Mouse (Mus musculus): Measurements from ENCODE around the gene Dlgap3.
A peak's percentile ranks its signal among the peaks of the same experiment; 100 is the strongest.

Gene Dlgap3

DNA sequence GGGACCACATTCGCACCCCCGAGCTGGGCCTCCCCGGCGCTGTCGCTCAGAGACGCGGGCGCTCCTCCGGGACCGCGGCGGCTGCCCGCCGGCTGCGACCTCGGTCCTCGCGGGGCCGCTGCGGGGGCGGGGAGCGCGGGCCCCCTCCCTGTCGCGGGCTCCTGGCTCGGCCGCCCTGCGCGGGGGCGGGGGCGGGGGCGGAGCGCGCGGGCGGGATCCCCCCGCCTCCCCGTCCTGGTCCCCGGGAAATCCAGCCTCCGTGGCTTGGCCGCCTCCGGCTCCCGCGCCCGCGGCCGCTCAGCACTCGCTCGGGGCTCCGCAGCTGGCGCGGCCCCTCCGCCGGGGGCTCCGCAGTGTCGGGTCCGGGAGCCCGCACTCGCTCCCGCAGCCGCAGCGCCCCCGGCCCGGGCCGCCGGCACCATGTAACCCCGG is at the start of gene Dlgap3:
Dlgap3 (plus strand) TSS at position 291 of the 432 bp plus-strand sequence.
- no peak for DNase-seq (ENCODE audit: low read depth, low spot score)

DNA sequence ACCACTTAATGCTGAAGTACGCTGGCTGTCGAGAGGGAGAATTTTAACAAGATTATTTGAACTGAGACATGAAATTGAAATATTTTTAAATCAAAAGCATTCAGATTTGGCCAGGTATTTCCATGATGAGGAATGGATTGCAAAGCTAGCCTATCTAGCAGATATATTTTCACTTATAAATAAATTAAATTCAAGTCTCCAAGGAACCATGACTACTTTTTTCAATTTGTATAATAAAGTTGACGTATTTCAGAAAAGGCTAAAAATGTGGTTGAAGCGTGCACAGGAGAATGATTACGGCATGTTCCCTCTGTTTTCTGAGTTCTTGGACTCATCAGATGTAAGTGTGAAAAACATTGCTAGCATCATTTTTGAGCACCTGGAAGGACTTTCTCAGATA is 45.6 kb upstream of the Dlgap3 start, which contains the start of gene Tmem35b:
Tmem35b (plus strand) TSS at position 301 of the 400 bp plus-strand sequence.
- no peak for DNase-seq (ENCODE audit: low read depth, low spot score)

DNA sequence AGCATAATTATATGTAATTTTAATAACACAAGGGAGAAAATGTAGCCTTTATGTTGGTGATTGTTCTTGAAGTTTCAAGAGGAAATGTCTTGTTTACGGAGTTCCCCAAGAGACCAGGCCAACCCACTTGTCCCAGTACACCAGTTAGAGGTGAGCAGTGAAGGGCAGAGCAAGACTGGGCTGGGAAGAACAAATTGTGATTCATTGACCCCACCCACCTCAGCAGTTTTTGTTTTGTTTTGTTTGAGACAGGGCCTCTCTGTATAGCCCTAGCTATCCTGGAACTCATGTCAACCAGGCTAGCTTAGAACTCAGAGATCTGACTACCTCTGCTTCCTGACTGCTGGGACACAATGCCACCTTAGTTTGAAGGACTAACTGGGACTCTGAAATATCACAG is 44.7 kb upstream of the Dlgap3 start:
- DNase-seq (ENCODE audit: low read depth, low spot score): no peak

DNA sequence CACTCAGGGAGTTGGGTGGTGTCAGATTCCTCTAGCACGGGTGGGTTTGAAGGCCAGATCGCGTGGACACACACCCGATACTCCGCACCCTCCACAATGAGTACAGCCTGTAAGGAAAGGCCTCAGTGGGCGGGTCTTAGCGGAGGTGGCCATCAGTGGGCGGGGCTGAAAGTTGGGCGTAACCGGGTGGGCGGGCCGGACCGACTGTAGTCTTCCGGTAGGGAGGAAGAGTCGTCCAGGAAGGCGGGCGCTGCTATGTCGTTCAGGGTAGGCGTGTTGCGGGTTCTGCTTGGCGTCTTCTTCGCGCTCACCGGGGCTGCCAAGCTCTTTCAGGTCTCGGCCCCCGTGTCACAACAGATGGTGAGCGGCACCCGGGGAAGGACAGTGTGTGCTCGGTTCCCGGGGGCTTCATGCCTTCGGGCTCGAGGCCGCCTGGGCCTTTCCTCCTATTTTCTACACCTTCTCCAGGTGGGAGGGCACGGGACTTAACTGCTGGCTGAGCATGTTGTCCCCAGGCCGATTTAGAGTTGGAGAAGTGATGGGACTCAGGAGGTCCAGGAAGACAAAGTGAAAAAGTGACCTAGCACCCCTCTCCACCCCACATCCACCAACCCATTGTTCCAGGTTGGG is 43.1 kb upstream of the Dlgap3 start:
- peak; percentile 78 for DNase-seq (ENCODE audit: low read depth, low spot score)

DNA sequence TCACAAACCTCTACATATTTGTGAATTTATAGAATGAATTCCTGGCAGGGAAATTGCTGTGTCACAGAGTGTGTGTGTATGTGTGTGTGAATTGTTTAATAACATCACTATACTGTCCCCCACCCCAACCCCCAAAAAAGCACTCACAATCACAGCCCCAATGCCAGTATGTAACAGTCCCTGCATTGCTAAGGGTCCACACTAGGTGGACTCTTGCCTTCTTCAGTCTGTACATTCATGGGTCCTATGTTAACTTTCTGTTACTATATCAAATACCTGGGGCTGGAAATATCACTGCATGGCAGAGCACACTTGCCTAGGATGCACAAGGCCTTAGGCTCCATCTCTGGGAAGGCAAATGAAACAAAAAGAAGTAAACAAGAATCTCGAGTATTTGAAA is 34.3 kb upstream of the Dlgap3 start:
- no peak for DNase-seq (ENCODE audit: low read depth, low spot score)

DNA sequence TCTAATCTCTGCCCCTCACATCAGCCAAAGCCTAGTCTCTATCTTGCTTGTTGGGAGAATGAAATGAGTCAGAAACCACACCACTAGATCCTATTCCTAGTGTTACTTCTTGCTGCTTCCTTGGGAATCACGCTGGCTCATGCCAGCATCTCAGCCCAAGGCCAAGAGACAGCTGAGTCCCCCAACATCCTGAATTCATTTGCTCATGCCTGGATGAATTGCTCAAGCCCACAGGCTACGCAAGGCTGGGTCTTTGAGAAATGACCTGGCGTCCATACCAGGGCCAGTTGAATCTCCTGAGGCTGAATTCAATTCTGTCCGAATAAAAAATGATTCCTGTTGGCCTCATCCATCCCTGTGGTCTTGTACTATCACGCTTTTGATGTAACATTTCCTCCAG is 31.4 kb upstream of the Dlgap3 start:
- DNase-seq (ENCODE audit: low read depth, low spot score): no peak

DNA sequence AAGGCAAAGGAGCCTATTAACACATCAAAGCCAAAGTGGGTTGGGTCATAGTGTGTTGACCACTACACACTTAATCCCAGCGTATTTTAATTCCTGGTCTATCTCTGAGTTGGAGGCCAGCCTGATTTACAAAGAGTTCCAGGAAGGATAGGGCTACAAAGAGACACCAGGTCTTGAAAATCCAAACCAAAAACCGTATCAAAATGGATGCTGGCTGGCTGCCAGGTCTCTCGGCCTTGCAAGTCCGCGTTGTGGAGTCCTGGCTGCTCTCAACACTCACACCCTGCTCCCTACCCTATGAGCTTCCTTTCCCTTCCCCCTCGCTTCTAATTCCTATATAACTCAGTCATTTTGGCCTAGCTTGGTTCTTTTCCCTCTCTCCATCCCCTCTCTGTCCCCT is 30.5 kb upstream of the Dlgap3 start:
- no peak for DNase-seq (ENCODE audit: low read depth, low spot score)

DNA sequence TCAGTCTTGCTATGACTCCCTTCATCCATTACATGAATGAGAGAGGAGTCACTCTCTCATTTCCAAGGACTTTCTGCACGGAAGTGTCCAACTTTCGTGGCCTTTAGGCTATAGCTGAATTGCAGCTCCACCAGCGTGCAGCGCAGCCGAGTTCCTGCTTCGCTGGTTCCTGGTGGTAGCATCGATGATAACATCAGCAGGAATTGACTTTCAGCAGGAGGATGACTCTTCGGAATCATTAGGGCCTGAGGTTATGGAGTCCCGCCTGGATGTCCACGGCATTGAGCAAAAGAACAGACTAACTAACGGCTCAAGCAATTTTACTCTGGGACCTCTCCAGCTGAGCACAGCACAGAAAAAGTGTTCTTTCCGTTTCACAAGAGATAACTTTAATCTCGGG is 19.0 kb upstream of the Dlgap3 start:
- DNase-seq (ENCODE audit: low read depth, low spot score): no peak

DNA sequence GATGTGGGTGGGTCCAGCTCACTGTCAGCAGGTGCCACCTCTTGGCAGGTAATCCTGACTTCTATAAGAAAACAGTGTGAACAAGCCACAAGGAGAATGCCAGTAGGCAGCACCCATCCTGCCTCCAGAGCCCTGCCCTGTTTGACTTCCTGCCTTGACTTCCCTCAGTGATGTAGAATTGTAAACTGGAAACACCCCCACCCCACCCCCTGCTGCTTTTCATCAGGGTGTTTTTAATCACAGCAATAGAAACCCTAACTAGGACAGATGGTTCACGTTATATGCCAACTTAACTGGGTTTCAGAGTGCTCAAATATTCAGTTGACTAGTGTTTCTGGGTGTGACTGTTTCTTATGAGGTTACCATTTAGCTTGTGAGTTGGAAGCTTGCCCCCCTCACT is 15.7 kb upstream of the Dlgap3 start:
- DNase-seq (ENCODE audit: low read depth, low spot score): no peak

DNA sequence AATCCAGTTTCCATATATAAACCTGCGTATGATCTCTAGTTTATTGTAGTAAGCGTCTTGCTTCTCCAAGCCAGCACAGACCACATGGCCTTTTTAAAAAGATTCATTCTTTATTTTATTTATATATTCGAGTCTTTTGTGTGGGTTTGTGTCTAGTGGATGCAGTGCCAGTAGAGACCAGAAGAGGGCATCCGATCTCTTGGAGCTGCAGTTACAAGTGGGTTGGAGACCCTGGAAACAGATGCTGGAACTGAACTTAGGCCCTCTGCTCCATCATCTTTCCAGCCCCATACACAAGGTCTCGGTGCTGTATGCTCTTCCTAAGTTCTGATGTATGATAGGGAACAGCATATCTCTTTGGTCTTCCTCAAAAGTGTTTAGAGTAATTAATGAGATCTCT is 13.2 kb upstream of the Dlgap3 start:
- no peak for DNase-seq (ENCODE audit: low read depth, low spot score)

DNA sequence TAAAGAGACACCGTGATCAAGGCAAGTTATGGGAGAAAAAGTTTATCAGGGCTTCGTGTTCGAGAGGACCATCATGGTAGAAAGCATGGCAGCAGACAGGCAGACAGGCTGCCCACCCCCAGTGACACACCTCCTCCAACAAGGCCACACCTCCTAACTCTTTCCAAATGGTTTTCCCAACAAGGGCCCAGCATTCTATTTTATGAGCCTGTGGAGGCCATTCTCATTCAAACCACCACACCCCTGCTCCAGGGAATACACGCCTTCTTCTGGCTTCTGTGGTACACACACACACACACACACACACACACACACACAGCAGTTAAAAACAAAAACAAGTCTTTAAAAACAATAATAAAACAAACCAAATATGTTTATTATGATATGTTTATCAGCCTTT is 11.3 kb upstream of the Dlgap3 start:
- no peak for DNase-seq (ENCODE audit: low read depth, low spot score)

DNA sequence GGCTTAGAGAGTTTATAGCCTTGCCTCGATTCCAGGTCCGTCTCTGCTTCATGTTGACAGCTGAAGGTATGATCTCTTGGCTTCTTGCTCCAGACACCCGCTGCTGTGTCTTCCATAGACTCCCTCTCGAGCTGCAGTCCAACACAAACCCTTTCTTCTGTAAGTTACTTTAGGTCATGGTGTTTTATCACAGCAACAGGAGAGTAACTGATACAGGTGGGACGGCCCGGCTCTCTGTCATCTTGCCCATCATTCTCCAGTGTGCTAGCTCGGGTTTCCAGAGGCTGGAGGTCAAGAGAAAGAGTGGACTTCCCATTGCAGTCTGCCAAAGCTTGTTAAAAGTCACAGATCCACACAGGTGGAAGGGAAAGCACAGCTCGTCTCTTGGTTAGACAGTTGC is 5.1 kb upstream of the Dlgap3 start:
- DNase-seq (ENCODE audit: low read depth, low spot score): no peak

DNA sequence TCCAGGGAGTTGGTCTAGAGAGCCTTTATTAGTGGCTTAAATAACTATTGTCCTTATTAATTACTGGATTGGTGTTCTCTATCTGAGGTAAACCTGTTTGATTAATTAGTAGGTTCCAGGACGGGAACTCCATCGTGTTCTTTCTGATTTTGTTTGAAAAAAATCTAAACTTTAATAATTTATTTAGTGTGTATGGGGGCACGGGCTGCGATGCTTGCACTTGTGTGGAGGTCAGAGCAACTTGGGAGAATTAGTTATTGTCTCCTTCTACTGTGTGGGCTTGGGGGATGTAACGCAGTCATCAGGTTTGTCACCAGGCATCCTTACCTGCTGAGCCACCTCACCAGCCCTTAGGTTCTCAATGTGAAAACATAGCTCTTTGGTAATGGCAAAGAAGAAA is 1.9 kb upstream of the Dlgap3 start:
- DNase-seq (ENCODE audit: low read depth, low spot score): no peak

DNA sequence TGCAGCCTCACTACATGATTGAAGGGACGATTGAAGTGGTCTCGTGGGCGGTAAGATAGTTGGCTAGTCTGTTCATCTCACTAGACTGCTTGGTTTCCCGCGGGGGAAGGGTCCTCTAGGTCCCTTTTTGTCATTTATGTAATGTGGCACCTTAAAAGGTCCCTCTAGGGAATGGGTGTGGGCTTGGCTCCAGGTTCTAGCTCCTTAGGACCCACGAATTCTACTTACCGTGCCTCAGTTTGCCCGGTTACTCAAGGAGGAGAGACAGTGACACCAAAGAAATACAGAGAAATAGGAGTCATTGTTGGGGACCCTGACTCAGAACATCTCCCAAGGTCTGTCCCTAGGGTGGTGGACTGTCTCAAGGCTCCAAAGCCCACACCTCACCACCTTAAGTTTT is 1.3 kb upstream of the Dlgap3 start:
- no peak for DNase-seq (ENCODE audit: low read depth, low spot score)

DNA sequence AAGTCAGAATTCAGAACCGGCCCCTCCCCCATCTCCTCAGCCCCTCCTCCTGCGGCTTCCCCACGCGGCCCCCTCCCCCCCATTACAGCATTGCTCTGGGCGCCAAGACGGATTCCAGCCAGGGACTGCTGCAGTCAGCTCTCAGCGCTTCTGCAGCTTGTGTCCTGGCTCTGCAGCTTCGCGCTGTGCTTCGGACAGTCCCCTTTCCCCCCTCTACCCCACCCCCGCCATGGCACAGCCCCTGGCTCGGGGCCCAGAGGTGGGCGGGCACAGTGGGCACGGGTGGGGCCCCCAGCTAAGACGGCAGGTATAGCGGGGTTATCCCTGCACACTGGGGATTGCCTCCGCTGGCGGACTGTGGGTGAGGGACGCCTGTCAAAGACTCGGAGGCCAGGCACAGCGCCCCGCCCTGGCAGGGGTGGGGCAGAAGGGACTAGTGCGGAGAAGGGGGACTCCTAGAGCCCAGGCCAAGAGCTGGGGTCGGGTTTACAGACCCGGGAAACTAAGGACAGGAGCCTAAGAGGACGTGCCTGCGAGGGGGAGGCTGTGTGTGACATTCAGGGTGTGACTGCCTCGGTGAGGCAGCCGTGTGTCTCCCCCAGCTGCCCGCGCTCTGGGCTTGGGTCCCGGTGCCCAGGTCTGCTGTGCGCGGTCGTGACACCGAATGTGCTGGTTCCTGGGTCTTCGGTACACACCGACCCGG is 642 bp upstream of the Dlgap3 start:
- no peak for DNase-seq (ENCODE audit: low read depth, low spot score)

DNA sequence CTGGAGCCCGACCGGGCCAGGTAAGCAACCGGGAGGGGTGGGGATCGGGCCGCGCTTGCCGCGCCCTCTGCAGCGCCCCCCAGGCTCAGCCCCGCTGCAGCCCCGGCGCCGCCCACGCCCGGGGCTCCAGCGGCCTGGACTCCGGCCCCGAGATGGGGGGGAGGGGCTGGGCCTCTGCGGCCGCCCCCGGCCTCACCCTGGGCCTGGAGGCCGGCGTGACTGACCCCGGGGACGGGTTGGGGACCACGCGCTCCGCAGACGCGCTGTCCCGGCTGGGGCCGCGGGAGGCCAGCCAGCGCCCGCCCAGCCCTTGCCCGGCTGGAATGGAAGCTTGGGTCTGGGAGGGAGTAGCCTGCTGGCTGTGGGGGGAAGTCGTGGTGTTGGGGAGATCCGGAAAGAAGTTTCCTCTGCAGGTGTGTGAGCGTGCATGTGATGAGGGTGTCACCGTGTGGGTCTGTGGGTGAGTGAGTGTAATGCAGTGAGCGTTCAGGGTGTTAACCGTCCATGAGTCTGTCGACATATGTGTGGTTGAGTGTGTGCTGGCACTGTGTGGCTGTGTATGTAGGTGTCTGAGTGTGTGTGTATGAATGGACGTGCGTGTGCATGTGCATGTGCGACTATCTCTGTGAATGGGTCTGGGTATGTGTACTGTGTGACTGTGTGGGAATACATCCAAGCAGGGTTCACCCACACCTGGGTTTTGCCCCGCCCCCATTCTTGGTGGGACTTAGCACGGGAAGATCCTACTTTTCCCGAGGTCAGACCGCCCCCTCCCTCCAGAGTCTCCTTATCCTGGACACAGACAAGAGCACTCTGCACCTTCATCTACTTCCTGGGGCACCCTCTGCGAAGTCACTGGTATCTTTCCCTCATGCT is 580 bp downstream of the Dlgap3 start:
- DNase-seq (ENCODE audit: low read depth, low spot score): no peak

DNA sequence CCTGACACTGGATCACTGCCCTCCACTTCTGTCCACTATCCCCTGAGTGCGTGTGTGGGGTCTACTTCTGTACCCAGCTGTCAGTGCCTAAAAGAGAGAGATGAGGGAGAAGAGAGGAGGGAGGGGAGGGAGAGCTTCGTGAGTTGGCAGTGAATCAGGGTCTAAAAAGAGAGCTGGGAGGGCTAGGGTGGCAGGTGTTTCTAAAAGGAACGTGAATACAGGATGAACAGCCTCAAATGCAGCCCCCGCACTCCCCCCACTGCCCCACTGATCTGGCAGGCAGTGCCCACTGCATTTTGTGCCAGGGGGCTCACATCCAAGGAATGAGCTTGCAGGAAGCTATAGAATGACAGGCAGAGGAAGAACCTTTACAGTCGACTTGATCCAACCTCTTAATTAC is 1.9 kb downstream of the Dlgap3 start:
- DNase-seq (ENCODE audit: low read depth, low spot score): no peak

DNA sequence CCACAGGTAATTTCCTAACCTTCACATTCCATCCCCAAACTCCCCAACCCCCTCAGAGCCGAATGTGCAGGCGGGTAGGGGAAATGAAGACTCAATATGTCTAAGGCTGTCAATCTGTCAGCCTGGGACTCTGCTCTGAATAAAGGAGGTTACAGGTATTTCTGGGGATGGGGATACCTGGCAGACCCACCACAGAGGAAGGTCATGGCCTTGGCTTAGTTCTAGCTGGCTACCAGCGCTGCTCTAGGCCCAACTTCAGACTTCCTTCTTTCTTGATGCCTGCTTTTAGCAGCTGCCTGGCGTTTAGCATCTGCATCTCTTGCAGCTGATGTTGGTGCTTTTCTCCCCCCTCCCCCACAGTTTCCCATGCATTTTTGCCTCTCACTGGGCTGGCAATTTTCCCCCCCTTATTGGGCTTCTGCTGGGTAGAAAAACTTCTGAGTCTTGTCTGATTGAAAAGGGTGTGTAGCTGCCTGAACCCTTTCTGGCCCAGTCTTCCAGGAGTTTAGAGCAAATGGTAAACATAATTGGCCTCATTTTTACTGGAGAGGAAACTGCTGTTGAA is 2.4 kb downstream of the Dlgap3 start:
- no peak for DNase-seq (ENCODE audit: low read depth, low spot score)

DNA sequence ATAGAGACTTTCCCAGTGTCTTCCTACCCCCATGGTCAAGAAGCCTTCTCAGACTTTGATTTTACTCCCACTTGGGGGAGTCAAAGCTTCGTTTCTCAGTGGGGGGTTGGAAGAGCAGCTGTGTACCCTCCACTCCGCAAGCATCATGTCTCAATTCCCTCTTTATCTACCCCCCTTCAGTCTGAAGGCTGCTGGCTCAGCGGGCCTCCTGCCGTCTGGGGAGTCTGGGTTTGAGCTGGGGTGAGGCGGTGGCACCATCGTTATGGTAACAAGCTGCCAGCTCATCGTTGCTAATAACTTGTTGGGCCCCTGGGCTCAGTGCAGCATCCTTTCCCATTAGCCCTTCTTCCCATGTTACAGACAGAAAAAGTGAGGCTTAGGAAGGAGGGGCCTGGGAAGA is 3.1 kb downstream of the Dlgap3 start:
- DNase-seq (ENCODE audit: low read depth, low spot score): no peak

DNA sequence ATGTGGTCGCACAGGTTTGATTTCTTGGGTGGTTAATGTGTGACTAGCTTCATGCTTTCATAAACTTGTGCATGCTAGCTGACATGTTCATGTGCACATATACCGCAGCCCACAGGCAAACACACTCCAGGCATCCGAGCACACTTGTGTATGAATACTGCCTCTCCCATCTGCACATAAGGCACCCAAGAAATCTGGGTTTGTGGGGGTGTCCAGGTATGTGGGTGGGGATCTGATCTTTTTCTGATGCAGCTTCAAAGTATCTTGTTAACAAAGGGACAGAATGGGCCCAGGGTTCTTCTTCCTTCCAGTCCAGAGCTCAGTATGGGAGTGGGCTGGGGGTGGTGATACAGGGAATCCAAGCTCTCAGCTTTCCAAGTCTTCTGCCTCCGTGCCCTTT is 3.6 kb downstream of the Dlgap3 start:
- no peak for DNase-seq (ENCODE audit: low read depth, low spot score)

DNA sequence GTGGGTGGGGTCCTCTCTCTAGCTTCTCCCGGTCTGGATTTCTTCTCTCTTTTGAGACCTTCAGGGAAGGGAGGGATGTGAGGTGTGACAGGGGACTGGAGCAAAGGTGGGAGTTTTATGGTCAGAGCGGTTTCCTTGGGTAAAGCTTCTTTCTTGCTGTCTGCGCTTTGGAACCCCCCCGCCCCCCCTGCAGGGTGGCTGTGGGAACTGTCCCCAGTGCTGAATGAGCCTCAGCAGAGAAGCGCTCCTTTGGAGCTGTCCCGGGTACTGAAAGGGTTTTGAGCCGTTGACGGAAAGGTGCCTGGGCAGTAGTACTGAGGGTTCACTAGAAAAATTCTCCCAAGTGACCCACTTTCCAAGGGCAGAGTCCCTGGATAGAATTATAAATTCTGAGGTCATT is 4.5 kb downstream of the Dlgap3 start:
- no peak for DNase-seq (ENCODE audit: low read depth, low spot score)

Data from c-Kit-negative CD71-positive TER-119-positive erythroid progenitor cells, embryonic 14.5 days (primary cell).